Mouse (Mus musculus) A20 (cell line): ENCODE data around the gene Gm5624.
"Not testable (repeated sequence)": the region's sequence is repeated elsewhere in the genome, so short reads cannot be mapped to it uniquely, and the experiment has no call there.

ENCODE experiments used
- DNase-seq: peaks from one replicate; pipeline ENCODE4 v3.0.0-alpha.2; 2011; ENCODE audit warnings: low read depth, low spot score

Gm5624 gene

DNA sequence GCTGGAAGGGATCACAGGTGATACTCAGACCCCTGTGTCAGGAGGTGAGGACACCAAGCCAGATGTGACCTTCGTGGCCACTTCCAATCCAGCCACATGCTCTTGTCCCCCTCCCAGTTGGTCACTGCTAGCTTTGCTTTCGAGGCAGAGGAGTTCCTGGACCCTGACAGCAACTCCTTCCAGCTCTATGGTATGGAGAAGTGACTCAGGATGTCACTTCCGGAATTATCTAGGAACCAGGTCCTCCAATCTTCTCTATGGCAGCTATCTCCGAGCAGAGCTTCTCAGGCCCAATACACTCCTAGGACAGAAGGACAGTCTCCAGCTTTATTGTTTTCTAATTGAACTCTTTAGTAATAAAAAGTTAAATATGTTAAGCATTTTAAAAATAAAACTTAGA lies at the start of gene Gm5624:
Gm5624 (minus strand) TSS at position 202 of the 400 bp plus-strand sequence.
- DNase-seq = not testable (repeated sequence)

DNA sequence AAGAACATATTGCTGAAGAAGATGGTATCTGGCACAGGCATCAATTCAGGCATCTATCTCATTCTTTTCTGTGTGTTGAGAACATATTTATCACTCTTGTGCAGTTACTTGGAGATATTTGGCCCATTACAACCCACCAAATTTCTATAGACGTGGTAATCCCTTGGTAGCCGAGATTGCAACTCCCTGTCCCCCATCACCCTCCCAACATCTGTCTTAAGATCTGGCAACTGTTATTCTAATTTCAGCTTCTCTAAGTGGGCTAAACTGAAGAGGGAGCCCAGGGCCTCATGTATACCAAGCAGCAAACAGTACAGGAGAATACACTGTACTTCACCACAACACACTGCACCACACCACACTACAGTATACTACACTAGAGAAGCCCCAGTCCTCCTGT lies 36.0 kb downstream of the Gm5624 start:
- not testable (repeated sequence) for DNase-seq

DNA sequence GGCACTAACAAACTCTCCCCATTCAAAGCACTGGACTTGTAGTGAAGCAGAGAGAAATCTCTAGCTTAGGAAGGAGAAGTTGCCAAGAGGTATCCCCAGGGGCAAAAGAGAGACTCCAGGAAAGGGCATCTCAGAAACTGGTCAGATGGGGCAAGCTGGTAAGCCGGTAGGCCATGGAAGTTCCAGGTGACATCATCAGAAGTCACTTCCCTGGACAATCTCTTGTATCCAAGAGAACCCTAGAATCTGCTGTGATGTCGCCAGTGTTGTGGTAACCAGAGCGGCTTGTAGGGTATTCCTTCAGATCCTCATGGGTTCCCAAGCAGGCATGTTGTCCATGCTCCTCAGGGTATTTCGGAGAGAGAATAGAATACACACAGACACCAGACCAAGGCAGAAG lies 44.9 kb downstream of the Gm5624 start, which contains the start of gene Gm8247:
Gm8247 (plus strand) TSS at position 301 of the 400 bp plus-strand sequence.
- not testable (repeated sequence) for DNase-seq

DNA sequence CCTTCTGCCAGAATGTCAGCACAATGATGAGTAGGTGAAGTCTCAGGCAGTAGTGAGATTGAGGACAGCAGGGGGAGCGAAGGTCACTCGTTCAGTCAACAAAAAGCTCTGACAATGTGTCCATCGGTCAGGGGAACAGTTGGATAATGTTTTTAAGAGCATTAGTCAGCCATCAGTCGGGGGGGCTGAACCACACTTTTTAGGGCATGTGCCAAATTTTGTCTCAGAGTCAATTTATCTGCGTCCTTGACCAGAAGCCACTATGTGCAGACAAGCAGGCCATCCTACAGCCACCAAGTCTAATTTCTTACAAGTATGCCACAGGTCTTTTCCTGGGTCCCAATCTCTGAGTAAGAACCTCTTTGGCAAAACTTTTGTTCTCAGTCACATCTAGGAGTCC lies 79.8 kb downstream of the Gm5624 start:
- not testable (repeated sequence) for DNase-seq

DNA sequence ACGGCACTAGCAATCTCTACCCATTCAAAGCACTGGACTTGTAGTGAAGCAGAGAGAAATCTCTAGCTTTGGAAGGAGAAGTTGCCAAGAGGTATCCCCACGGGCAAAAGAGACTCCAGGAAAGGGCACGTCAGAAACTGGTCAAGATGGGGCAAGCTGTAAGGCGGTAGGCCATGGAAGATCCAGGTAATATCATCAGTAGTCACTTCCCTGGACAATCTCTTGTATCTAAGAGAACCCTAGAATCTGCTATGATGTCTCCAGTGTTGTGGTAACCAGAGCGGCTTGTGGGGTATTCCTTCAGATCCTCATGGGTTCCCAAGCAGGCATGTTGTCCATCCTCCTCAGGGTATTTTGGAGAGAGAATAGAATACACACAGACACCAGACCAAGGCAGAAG lies 109.8 kb downstream of the Gm5624 start, which contains the start of gene Gm17093:
Gm17093 (plus strand) TSS at position 301 of the 400 bp plus-strand sequence.
- DNase-seq = not testable (repeated sequence)
